10 mouse cellular contexts compared by ENCODE assay signal in genomic region chr11:94413516-94413915, GRCm38 (mm10). TPM values are rescaled to one million over a fixed set of nuclear protein-coding genes. Genes with fewer than 3 reads are reported as not detected.
DNase-seq lines count a peak whose midpoint lies in the region; ATAC-seq lines count a peak whose summit lies in the region.
"Had no signal": no experiment of that assay in that cellular context is flagged by ENCODE, and none has a peak within 500 bp of the region (broad histone marks: within the 10 kb centered on the region; RNA-seq: fewer than 3 reads in every experiment).

No protein-coding gene starts in this region.

- ATAC-seq in heart, embryonic 14.5 days (ENCODE audit: insufficient number of reproducible peaks, insufficient read depth, low FRiP score, low read depth), result no peak; the same call in 1 of the 2 replicates
- peak; percentile 44 for ATAC-seq in hindbrain, embryonic 11.5 days (ENCODE audit: low FRiP score)
- peak; percentile 14; the same call in 1 of the 2 replicates for ATAC-seq in neural tube, embryonic 15.5 days (ENCODE audit: low FRiP score)

- 25% methylated on average over 8 of the region's 8 CpGs for WGBS in heart, embryonic 14.5 days
- WGBS in hindbrain, embryonic 11.5 days, result 10% methylated on average over 8 of the region's 8 CpGs
- 22% methylated on average over 8 of the region's 8 CpGs for WGBS in neural tube, embryonic 15.5 days

- peaks cover 35% of the 10 kb centered on the region for H3K27me3 ChIP-seq in heart, embryonic 14.5 days (ENCODE audit: control insufficient read depth, insufficient read depth, low read length)
- H3K27me3 ChIP-seq in hindbrain, embryonic 11.5 days (ENCODE audit: control insufficient read depth, insufficient read depth, low read length), result no peaks in the 10 kb centered on the region
- no peaks in the 10 kb centered on the region for H3K27me3 ChIP-seq in neural tube, embryonic 15.5 days (replicated peaks)

- no peaks in the 10 kb centered on the region for H3K36me3 ChIP-seq in heart, embryonic 14.5 days (ENCODE audit: control insufficient read depth, insufficient read depth, low read length)
- H3K36me3 ChIP-seq in hindbrain, embryonic 11.5 days (ENCODE audit: control insufficient read depth, insufficient read depth, low read length), result no peaks in the 10 kb centered on the region
- H3K36me3 ChIP-seq in neural tube, embryonic 15.5 days, result peaks cover 52% of the 10 kb centered on the region
- H3K36me3 ChIP-seq: liver, embryonic 13.5 days had no signal

- DNase-seq in heart, adult 11 months, result no peak
- DNase-seq in right cerebral cortex, postnatal 14 days, result peak; percentile 63
- DNase-seq in right cerebral cortex, postnatal 25 days, result no peak
- DNase-seq in hindbrain, embryonic 11.5 days (ENCODE audit: low spot score), result no peak
- DNase-seq in testis, postnatal 14 days (ENCODE audit: low spot score), result no peak
- DNase-seq in embryo, embryonic 9.5 days (ENCODE audit: extremely low spot score), result no peak
- DNase-seq: kidney, adult 11 months; liver, embryonic 13.5 days had no signal

- H3K27ac ChIP-seq in heart, embryonic 14.5 days (replicated peaks in 1 of 2; ENCODE audit: control insufficient read depth in 1 of 2, insufficient read depth in 1 of 2, low read depth in 2 of 2, low read length in 2 of 2), result peak overlapping the region in 1 of 2 experiments; percentile 75; a peak in 3 of 4 replicates
- H3K27ac ChIP-seq in hindbrain, embryonic 11.5 days (ENCODE audit: low read depth, low read length), result peak overlapping the region; percentile 70; the same call in 1 of the 2 replicates
- H3K27ac ChIP-seq in neural tube, embryonic 15.5 days (replicated peaks), result peak overlapping the region; percentile 45; the same call in 1 of the 2 replicates
- H3K27ac ChIP-seq: liver, embryonic 13.5 days had no signal

- H3K4me1 ChIP-seq in heart, embryonic 14.5 days (ENCODE audit: control insufficient read depth in 2 of 2, insufficient read depth in 2 of 2, low read length in 2 of 2), result peaks cover 24 to 30% of the 10 kb centered on the region in 2 experiments
- peaks cover 29% of the 10 kb centered on the region for H3K4me1 ChIP-seq in hindbrain, embryonic 11.5 days (replicated peaks; ENCODE audit: control insufficient read depth, insufficient read depth, low read length)
- H3K4me1 ChIP-seq in neural tube, embryonic 15.5 days, result peaks cover 33% of the 10 kb centered on the region
- H3K4me1 ChIP-seq: liver, embryonic 13.5 days had no signal

- H3K9ac ChIP-seq in heart, embryonic 14.5 days (ENCODE audit: low read length), result peak overlapping the region; percentile 38; the same call in 1 of the 2 replicates
- peak overlapping the region; percentile 44; the same call in 1 of the 2 replicates for H3K9ac ChIP-seq in hindbrain, embryonic 11.5 days (ENCODE audit: low read depth, low read length)
- H3K9ac ChIP-seq in neural tube, embryonic 15.5 days (replicated peaks), result no peak overlapping the region
- H3K9ac ChIP-seq: liver, embryonic 13.5 days had no signal

- H3K4me2 ChIP-seq in heart, embryonic 14.5 days (ENCODE audit: low read length), result peak overlapping the region; percentile 49
- H3K4me2 ChIP-seq in hindbrain, embryonic 11.5 days (replicated peaks; ENCODE audit: low read depth, low read length), result 0 out of 2 replicates have a peak overlapping the region, but pooled peaks have one; percentile 7
- peak overlapping the region; percentile 25 for H3K4me2 ChIP-seq in neural tube, embryonic 15.5 days
- H3K4me2 ChIP-seq: liver, embryonic 13.5 days had no signal

- H3K9me3 ChIP-seq in heart, embryonic 14.5 days (ENCODE audit: control insufficient read depth, low read length), result no peaks in the 10 kb centered on the region
- H3K9me3 ChIP-seq in hindbrain, embryonic 11.5 days (ENCODE audit: control insufficient read depth, low read length), result no peaks in the 10 kb centered on the region
- no peaks in the 10 kb centered on the region for H3K9me3 ChIP-seq in neural tube, embryonic 15.5 days (replicated peaks)
- H3K9me3 ChIP-seq: liver, embryonic 13.5 days had no signal

- H3K4me3 ChIP-seq in heart, embryonic 14.5 days (ENCODE audit: control insufficient read depth in 1 of 2, insufficient read depth in 1 of 2, low read depth in 1 of 2, low read length in 2 of 2), result no peak overlapping the region
- H3K4me3 ChIP-seq in hindbrain, embryonic 11.5 days (ENCODE audit: low read depth, low read length), result no peak overlapping the region
- H3K4me3 ChIP-seq in neural tube, embryonic 15.5 days (replicated peaks), result no peak overlapping the region
- H3K4me3 ChIP-seq: liver, embryonic 13.5 days had no signal

RNA-seq across cellular contexts. Expression of gene Abcc3, which starts 20.7 kb away (rescaled TPM):
- polyA plus RNA-seq in heart, embryonic 14.5 days (2014; fragmentation: Nextera tagmentation; extraction: Ambion mirVana), result 0.49 and 1.2 TPM in 2 replicates
- 0.57 and 0.94 TPM in 2 replicates for polyA plus RNA-seq in hindbrain, embryonic 11.5 days (2014; fragmentation: Nextera tagmentation; extraction: Ambion mirVana)
- 1.1 and 1.7 TPM in 2 replicates for polyA plus RNA-seq in neural tube, embryonic 15.5 days (2015; fragmentation: Nextera tagmentation; extraction: Ambion mirVana)
